Comparison of ENCODE assay signal across 8 mouse cellular contexts in the genomic region with DNA sequence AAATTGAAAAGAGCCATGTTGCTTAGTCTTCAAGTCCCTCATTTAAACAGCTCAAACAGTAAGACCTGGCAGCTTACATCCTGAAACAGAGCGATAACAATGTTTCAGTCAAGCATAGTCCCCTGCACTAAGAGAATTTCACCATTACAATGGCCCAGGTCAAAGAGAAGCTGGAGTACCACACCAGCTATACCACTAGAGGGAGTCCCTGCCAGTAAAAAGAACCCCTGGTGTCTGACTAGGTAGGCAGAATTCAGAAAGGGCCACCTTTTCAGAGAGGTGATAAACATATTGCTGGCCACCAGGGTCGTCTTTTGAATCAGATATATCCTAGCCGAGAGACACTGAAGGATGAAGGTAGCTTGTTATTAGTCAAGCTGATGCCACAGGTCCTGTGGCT. TPM values are rescaled to one million over a fixed set of nuclear protein-coding genes. Genes with fewer than 3 reads are reported as not detected.
A peak's percentile ranks its signal among the peaks of the same experiment; 100 is the strongest.
DNase-seq lines count a peak whose midpoint lies in the region; ATAC-seq lines count a peak whose summit lies in the region.

No protein-coding gene starts in this region.

- no peak overlapping the region for H3K4me2 ChIP-seq in forebrain, embryonic 14.5 days (ENCODE audit: low read length)
- H3K4me2 ChIP-seq in forebrain, embryonic 11.5 days (ENCODE audit: low read depth, low read length, severe bottlenecking): no peak overlapping the region
- H3K4me2 ChIP-seq in midbrain, embryonic 13.5 days (replicated peaks): no peak overlapping the region

- no peaks in the 10 kb centered on the region for H3K4me1 ChIP-seq in forebrain, embryonic 14.5 days (ENCODE audit: control insufficient read depth, insufficient read depth, low read length)
- H3K4me1 ChIP-seq in forebrain, embryonic 11.5 days (replicated peaks; ENCODE audit: control insufficient read depth, insufficient read depth, low read length): no peaks in the 10 kb centered on the region
- H3K4me1 ChIP-seq in midbrain, embryonic 13.5 days (replicated peaks): no peaks in the 10 kb centered on the region

- no peak overlapping the region for H3K4me3 ChIP-seq in forebrain, embryonic 14.5 days (ENCODE audit: low read depth, low read length)
- no peak overlapping the region for H3K4me3 ChIP-seq in forebrain, embryonic 11.5 days (ENCODE audit: low read depth, low read length)
- H3K4me3 ChIP-seq in midbrain, embryonic 13.5 days (replicated peaks): no peak overlapping the region

- no peaks in the 10 kb centered on the region for H3K27me3 ChIP-seq in forebrain, embryonic 14.5 days (replicated peaks; ENCODE audit: control insufficient read depth, insufficient read depth, low read length)
- H3K27me3 ChIP-seq in forebrain, embryonic 11.5 days (ENCODE audit: control insufficient read depth, insufficient read depth, low read length): no peaks in the 10 kb centered on the region
- no peaks in the 10 kb centered on the region for H3K27me3 ChIP-seq in midbrain, embryonic 13.5 days

- H3K9me3 ChIP-seq in forebrain, embryonic 14.5 days (replicated peaks; ENCODE audit: control insufficient read depth, low read length): no peaks in the 10 kb centered on the region
- no peaks in the 10 kb centered on the region for H3K9me3 ChIP-seq in forebrain, embryonic 11.5 days (ENCODE audit: control insufficient read depth, low read length)
- no peaks in the 10 kb centered on the region for H3K9me3 ChIP-seq in midbrain, embryonic 13.5 days

- H3K27ac ChIP-seq in forebrain, embryonic 14.5 days (ENCODE audit: low read depth, low read length): no peak overlapping the region
- no peak overlapping the region for H3K27ac ChIP-seq in forebrain, embryonic 11.5 days (ENCODE audit: low read depth, low read length)
- H3K27ac ChIP-seq in midbrain, embryonic 13.5 days: no peak overlapping the region

- peak; percentile 52; the same call in 1 of the 2 replicates for ATAC-seq in forebrain, embryonic 14.5 days
- ATAC-seq in forebrain, embryonic 11.5 days (replicated peaks; ENCODE audit: low FRiP score): no peak
- ATAC-seq in midbrain, embryonic 13.5 days: peak; percentile 63

- peak; percentile 59 for DNase-seq in forebrain, embryonic 14.5 days (ENCODE audit: low spot score)
- DNase-seq in forebrain, embryonic 11.5 days (ENCODE audit: low spot score): no peak
- peak; percentile 76 for DNase-seq in 416B (ENCODE audit: low read depth)
- DNase-seq in ZHBTc4 (ENCODE audit: low read depth, low spot score): peak; percentile 84
- peak; percentile 48 for DNase-seq in forelimb bud, embryonic 11.5 days (ENCODE audit: low read depth, low spot score)
- DNase-seq in kidney, postnatal 25 days: peak; percentile 43 to 59
- no peak for DNase-seq in right cerebral cortex, postnatal 14 days

- H3K9ac ChIP-seq in forebrain, embryonic 14.5 days (ENCODE audit: low read length): no peak overlapping the region
- no peak overlapping the region for H3K9ac ChIP-seq in forebrain, embryonic 11.5 days (ENCODE audit: low read length)
- no peak overlapping the region for H3K9ac ChIP-seq in midbrain, embryonic 13.5 days (replicated peaks)

- peaks cover 70% of the 10 kb centered on the region for H3K36me3 ChIP-seq in forebrain, embryonic 14.5 days (ENCODE audit: control insufficient read depth, insufficient read depth, low read length)
- peaks cover 6% of the 10 kb centered on the region for H3K36me3 ChIP-seq in forebrain, embryonic 11.5 days (ENCODE audit: control insufficient read depth, insufficient read depth, low read length)
- peaks cover 67% of the 10 kb centered on the region for H3K36me3 ChIP-seq in midbrain, embryonic 13.5 days

- WGBS in forebrain, embryonic 14.5 days: 58% methylated on average over 3 of the region's 3 CpGs
- 53% methylated on average over 3 of the region's 3 CpGs for WGBS in forebrain, embryonic 11.5 days
- 57% methylated on average over 3 of the region's 3 CpGs for WGBS in midbrain, embryonic 13.5 days

RNA-seq across cellular contexts. Expression of a gene that starts 9.0 kb away (rescaled TPM):
- polyA plus RNA-seq in forebrain, embryonic 14.5 days (2014; fragmentation: Nextera tagmentation; extraction: Ambion mirVana): 167 and 188 TPM in 2 replicates
- polyA plus RNA-seq in forebrain, embryonic 11.5 days (2014; fragmentation: Nextera tagmentation; extraction: Ambion mirVana): 249 and 253 TPM in 2 replicates
- 219 and 222 TPM in 2 replicates for polyA plus RNA-seq in midbrain, embryonic 13.5 days (2015; fragmentation: Nextera tagmentation; extraction: Ambion mirVana)

RNA-seq across cellular contexts. Expression of a gene that starts 9.1 kb away (rescaled TPM):
- 37.4 and 47.2 TPM in 2 replicates for polyA plus RNA-seq in forebrain, embryonic 14.5 days (2014; fragmentation: Nextera tagmentation; extraction: Ambion mirVana)
- 53.5 and 61.1 TPM in 2 replicates for polyA plus RNA-seq in forebrain, embryonic 11.5 days (2014; fragmentation: Nextera tagmentation; extraction: Ambion mirVana)
- polyA plus RNA-seq in midbrain, embryonic 13.5 days (2015; fragmentation: Nextera tagmentation; extraction: Ambion mirVana): 47.3 and 51.6 TPM in 2 replicates

RNA-seq across cellular contexts. Expression of a gene that starts 22.8 kb away (rescaled TPM):
- not detected in 2 replicates for polyA plus RNA-seq in forebrain, embryonic 14.5 days (2014; fragmentation: Nextera tagmentation; extraction: Ambion mirVana)
- polyA plus RNA-seq in forebrain, embryonic 11.5 days (2014; fragmentation: Nextera tagmentation; extraction: Ambion mirVana): not detected in 2 replicates
- not detected in 2 replicates for polyA plus RNA-seq in midbrain, embryonic 13.5 days (2015; fragmentation: Nextera tagmentation; extraction: Ambion mirVana)

RNA-seq across cellular contexts. Expression of a gene that starts 23.7 kb away (rescaled TPM):
- 150 and 155 TPM in 2 replicates for polyA plus RNA-seq in forebrain, embryonic 14.5 days (2014; fragmentation: Nextera tagmentation; extraction: Ambion mirVana)
- polyA plus RNA-seq in forebrain, embryonic 11.5 days (2014; fragmentation: Nextera tagmentation; extraction: Ambion mirVana): 113 and 119 TPM in 2 replicates
- 115 and 118 TPM in 2 replicates for polyA plus RNA-seq in midbrain, embryonic 13.5 days (2015; fragmentation: Nextera tagmentation; extraction: Ambion mirVana)

RNA-seq across cellular contexts. Expression of a gene that starts 48.9 kb away (rescaled TPM):
- 0.88 and 0.89 TPM in 2 replicates for polyA plus RNA-seq in forebrain, embryonic 14.5 days (2014; fragmentation: Nextera tagmentation; extraction: Ambion mirVana)
- polyA plus RNA-seq in forebrain, embryonic 11.5 days (2014; fragmentation: Nextera tagmentation; extraction: Ambion mirVana): 1.1 and 1.8 TPM in 2 replicates
- 0.77 and 1.1 TPM in 2 replicates for polyA plus RNA-seq in midbrain, embryonic 13.5 days (2015; fragmentation: Nextera tagmentation; extraction: Ambion mirVana)

Comparison
In these comparisons a context has a peak if more than half of its experiments do, and no peak if none do; other contexts are left out.
1. DNase-seq: peak in forebrain, embryonic 14.5 days (single experiment), 416B (single experiment), ZHBTc4 (single experiment), forelimb bud, embryonic 11.5 days (single experiment) and kidney, postnatal 25 days (2 of 2); none in forebrain, embryonic 11.5 days (single experiment) and right cerebral cortex, postnatal 14 days (single experiment).